Mouse (Mus musculus) heart, adult 2 months (tissue): Measurements from ENCODE around the gene Cdc25a. TPM values are rescaled to one million over a fixed set of nuclear protein-coding genes. Genes with fewer than 3 reads are reported as not detected.

ENCODE experiments used
- DNase-seq, 2 experiments: peaks; one replicate each; pipeline ENCODE4 v3.0.0; 2021
- H3K27ac ChIP-seq: fragments of 200-600 bp; 2 replicates; pipeline ENCODE4 v1.8.1; 2022
- H3K27me3 ChIP-seq: fragments of 200-500 bp; 2 replicates; pipeline ENCODE4 v1.6.1; 2012; ENCODE audit warnings: mild to moderate bottlenecking, low read length, inconsistent platforms, mixed read lengths; ENCODE audit not compliant: control insufficient read depth, insufficient read depth
- H3K36me3 ChIP-seq: fragments of 200-500 bp; 2 replicates; pipeline ENCODE4 v1.6.1; 2012; ENCODE audit warnings: low read length, inconsistent platforms; ENCODE audit not compliant: control insufficient read depth, insufficient read depth
- H3K4me1 ChIP-seq: fragments of 200-500 bp; 2 replicates; pipeline ENCODE4 v1.6.1; 2011; ENCODE audit warnings: low read length; ENCODE audit not compliant: control insufficient read depth, insufficient read depth
- H3K4me3 ChIP-seq: fragments of 200-600 bp; 2 replicates; pipeline ENCODE4 v1.8.1; 2022
- H3K79me2 ChIP-seq: fragments of 200-500 bp; replicated peaks from 2 replicates; pipeline ENCODE4 v1.6.1; 2012; ENCODE audit warnings: mild to moderate bottlenecking, inconsistent platforms, low read length, moderate library complexity, mixed read lengths; ENCODE audit not compliant: control insufficient read depth, insufficient read depth
- H3K9ac ChIP-seq: fragments of 200-500 bp; 2 replicates; pipeline ENCODE4 v1.6.1; 2012; ENCODE audit warnings: low read depth, mild to moderate bottlenecking, control low read depth, inconsistent platforms, low read length, mixed read lengths
- CTCF ChIP-seq: fragments of 200-600 bp; IDR thresholded peaks from 2 replicates; pipeline ENCODE4 v1.8.1; 2022; ENCODE audit warnings: antibody characterized with exemption, mild to moderate bottlenecking, moderate library complexity
- EP300 ChIP-seq: fragments of 200-500 bp; IDR thresholded peaks from 2 replicates; pipeline ENCODE4 v1.6.1; 2011; ENCODE audit warnings: low read depth, low read length, control low read depth; ENCODE audit not compliant: insufficient read depth
- POLR2A ChIP-seq: fragments of 200-500 bp; IDR thresholded peaks from 2 replicates; pipeline ENCODE4 v1.6.1; 2011; ENCODE audit warnings: mild to moderate bottlenecking, low read depth, low read length, control low read depth; ENCODE audit not compliant: insufficient read depth
- WGBS: fragments of 180-500 bp; shearing (Covaris S2); methylation state at CpG from one replicate; pipeline ENCODE4 v1.1.7; 2018; 5-methylcytosine and 5-hydroxymethylcytosine counted together
- intact Hi-C: fragments of 180-260 bp; cut with DNase I; formaldehyde crosslinking; loops from one replicate; pipeline ENCODE4 v1.15.1; 2025
- polyA plus RNA-seq: library from polyadenylated mRNA; depleted of rRNA; stranded (reverse); fragments of >200 nt; gene quantifications from 2 replicates; pipeline ENCODE4 v1.2.3, GENCODE M21; 2012
- total RNA-seq, 2 experiments: library from RNA; stranded (reverse); gene quantifications; 2 replicates each; pipeline ENCODE4 v1.2.3; 2021

The Cdc25a gene
- total and polyA plus RNA-seq, 3 experiments, result 2.1 to 4.9 (median 4.4) TPM

DNA sequence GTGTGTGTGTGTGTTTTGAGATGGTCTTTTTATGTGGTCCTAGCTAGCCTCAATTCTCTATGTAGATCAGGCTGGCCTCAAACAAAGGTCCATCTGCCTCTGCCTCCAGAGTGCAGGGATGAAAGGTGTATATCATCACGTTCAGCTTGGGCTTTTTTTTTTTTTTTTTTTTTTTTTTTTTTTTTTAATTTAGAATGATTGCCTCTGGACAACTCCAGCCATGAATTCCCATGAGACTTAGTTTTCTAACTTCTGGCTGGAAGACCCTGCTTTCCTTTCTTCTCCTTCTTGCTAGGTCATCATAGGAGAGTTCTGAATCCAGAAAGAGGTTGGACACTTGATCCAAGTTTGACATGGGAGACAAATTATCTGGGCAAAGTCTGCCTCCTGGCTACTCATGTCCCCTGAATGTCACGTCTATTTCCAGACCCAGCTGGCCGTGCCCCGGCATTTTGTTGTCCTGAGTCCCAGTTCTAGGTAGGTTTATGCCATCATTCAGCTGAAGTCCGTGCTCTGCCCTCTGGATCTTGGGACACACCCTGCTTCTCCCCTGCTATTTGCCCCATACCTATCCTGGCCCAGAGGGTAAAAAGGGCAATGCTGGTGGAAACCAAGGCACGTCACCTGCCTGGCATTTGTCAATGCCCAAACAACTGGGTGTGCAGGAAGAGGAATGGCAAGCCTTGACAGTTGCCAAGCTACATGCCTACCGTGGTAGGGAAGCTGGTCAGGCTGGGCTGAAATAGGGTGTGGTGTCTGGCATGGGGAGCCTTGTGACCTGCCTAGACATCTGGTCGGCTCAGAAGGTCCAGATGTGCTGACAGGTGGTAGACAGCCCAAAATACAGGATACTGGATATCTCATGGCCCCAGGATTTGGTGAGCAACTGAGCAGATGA lies 21.1 kb downstream of the Cdc25a start:
- peak in 1 of 2 experiments; percentile 40 for DNase-seq
- 50% methylated on average over 8 of the region's 8 CpGs for WGBS
- Histone ChIP-seq H3K27ac (peak overlapping the region; percentile 64), H3K4me3 (no peak overlapping the region), H3K27me3 (no peaks in the 10 kb centered on the region), H3K4me1 (peaks cover 31% of the 10 kb centered on the region), H3K36me3 (no peaks in the 10 kb centered on the region; the same call in 1 of the 2 replicates), H3K9ac (no peak overlapping the region), H3K79me2 (no peaks in the 10 kb centered on the region)
- intact Hi-C loops, result no loop called here
- no peak for TF ChIP-seq CTCF
- 0 out of 2 replicates have a peak, but pooled peaks have one; percentile 16 for TF ChIP-seq EP300
- TF ChIP-seq POLR2A, result no peak

DNA sequence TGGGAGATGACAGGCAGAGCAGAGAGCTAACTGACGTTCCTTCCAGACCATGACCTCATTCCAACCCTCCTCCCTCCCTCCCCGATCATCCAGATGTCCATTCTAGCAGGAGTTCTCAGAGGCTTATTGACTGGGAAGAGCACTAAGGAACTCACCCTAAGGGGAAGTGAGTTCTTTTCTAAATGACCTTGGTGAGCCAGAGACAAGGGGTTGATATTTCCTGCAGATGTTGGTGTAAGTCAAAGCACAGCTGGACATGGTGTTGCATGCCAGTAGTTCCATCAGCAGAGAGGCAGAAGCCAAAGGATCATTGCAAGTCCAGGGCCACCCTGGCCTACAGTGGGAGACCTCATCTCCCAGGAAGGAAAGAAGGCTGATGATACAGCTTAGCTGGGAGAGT lies 22.6 kb downstream of the Cdc25a start:
- Histone ChIP-seq H3K4me1 (peaks cover 29% of the 10 kb centered on the region), H3K79me2 (no peaks in the 10 kb centered on the region), H3K27me3 (no peaks in the 10 kb centered on the region), H3K4me3 (no peak overlapping the region), H3K36me3 (no peaks in the 10 kb centered on the region; the same call in 1 of the 2 replicates), H3K9ac (no peak overlapping the region), H3K27ac (peak overlapping the region; percentile 46; the same call in 1 of the 2 replicates)
- DNase-seq, result peak; percentile 54 to 65
- WGBS, result 37% methylated on average over 2 of the region's 2 CpGs
- TF ChIP-seq POLR2A (peak; percentile 33; the same call in 1 of the 2 replicates), CTCF (no peak), EP300 (peak; percentile 82)
- intact Hi-C loops, result no loop called here

DNA sequence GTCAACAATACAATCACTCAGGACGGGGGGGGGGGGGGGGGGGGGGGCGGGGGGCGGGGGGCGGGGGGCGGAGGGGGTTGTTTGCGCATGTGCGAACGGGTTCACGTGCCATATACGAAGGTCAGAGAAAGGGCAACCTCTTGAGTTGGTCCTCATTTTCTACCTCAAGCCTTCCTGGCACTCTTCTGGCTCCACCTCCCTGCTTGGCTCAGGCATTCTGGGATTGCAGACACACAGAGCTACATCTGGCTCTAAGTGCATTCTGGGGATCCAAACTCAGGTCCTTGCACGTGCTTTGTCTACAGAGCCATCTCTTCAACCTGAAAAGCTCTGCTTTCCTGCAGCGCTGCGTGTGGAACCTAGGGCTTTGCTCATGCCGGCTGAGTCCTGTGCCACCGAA lies 24.0 kb downstream of the Cdc25a start:
- intact Hi-C loops, result no loop called here
- Histone ChIP-seq H3K79me2 (no peaks in the 10 kb centered on the region), H3K27me3 (no peaks in the 10 kb centered on the region), H3K9ac (no peak overlapping the region), H3K36me3 (no peaks in the 10 kb centered on the region; the same call in 1 of the 2 replicates), H3K4me1 (peaks cover 29% of the 10 kb centered on the region), H3K27ac (peak overlapping the region; percentile 47; the same call in 1 of the 2 replicates), H3K4me3 (no peak overlapping the region)
- 48% methylated on average over 9 of the region's 15 CpGs for WGBS
- TF ChIP-seq EP300, result no peak
- TF ChIP-seq POLR2A, result no peak
- no peak for TF ChIP-seq CTCF
- DNase-seq, result no peak

DNA sequence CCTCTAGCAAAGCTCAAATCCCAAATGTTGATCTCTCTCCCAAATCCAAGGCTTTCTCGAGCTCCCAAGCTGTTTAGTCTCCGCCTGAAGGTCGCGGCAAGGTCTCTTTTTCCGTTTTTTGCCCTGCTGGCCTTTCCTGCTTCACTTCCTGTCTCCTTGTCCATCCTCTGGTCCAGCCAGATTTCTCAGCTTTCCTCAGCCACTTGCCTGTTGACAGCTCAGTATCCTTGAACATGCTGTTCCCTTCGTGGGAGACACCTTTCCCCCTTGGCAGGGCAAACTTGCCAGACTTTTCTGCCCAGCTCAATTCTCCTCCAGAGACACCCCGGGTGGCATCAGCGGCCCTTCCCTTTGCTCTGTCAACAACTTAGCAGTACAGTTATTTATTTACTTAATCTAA lies 24.4 kb downstream of the Cdc25a start:
- H3K4me3 ChIP-seq, result no peak overlapping the region
- H3K9ac ChIP-seq, result no peak overlapping the region
- H3K36me3 ChIP-seq, result no peaks in the 10 kb centered on the region; the same call in 1 of the 2 replicates
- H3K4me1 ChIP-seq, result peaks cover 26% of the 10 kb centered on the region
- peak in 1 of 2 experiments; percentile 44 for DNase-seq
- WGBS, result 34% methylated on average over 8 of the region's 8 CpGs
- H3K79me2 ChIP-seq, result no peaks in the 10 kb centered on the region
- no peak for TF ChIP-seq CTCF
- no peak for TF ChIP-seq POLR2A
- no peak for TF ChIP-seq EP300
- H3K27ac ChIP-seq, result peak overlapping the region; percentile 47; the same call in 1 of the 2 replicates
- no peaks in the 10 kb centered on the region for H3K27me3 ChIP-seq
- intact Hi-C loops, result no loop called here

DNA sequence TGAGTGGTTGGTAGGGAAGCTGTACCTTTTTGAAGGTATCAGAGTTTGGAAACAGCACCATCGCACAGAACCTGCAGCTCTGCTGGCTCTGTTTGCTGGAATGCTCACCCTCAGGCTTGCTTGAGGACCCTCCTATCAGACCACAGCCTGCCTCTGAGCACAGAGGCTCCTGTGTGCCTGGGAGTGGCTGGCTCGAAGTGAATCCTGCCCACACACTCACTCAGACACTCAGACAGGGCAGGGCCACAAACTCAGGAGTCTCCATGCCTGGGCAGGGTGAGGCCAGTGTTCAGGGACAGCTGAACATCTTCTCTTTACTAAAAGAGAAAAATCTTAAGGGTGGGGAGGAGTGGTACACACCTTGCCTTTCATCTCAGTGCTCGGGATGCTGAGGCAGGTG lies 25.2 kb downstream of the Cdc25a start:
- no peaks in the 10 kb centered on the region; the same call in 1 of the 2 replicates for H3K36me3 ChIP-seq
- no peak for DNase-seq
- H3K79me2 ChIP-seq, result no peaks in the 10 kb centered on the region
- peaks cover 26% of the 10 kb centered on the region for H3K4me1 ChIP-seq
- H3K9ac ChIP-seq, result no peak overlapping the region
- intact Hi-C loops, result no loop called here
- no peak overlapping the region; the same call in 1 of the 2 replicates for H3K27ac ChIP-seq
- WGBS, result 92% methylated on average over 3 of the region's 3 CpGs
- H3K27me3 ChIP-seq, result no peaks in the 10 kb centered on the region
- H3K4me3 ChIP-seq, result no peak overlapping the region
- TF ChIP-seq EP300 (no peak), POLR2A (no peak), CTCF (no peak)

DNA sequence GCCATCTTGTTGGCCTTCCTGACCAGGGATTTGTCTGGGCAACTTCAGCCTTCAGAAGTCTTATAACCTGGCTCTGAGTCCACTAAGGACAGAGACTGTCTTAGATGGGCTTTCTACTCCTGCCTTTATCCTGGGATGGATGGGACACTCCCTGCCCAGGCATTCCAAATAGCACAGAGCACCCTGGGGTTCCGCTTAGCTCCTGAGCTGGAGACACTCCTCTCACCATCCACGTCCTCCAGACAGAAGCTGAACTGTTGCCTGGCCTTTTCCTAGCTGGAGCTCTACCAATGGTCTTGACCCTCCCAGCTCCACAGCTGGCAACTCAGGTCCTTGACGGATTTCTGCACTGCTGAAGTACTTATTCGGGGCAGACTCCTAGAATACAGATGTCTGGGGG lies 26.9 kb downstream of the Cdc25a start:
- H3K4me3 ChIP-seq, result no peak overlapping the region
- TF ChIP-seq POLR2A (no peak), EP300 (no peak), CTCF (no peak)
- no peaks in the 10 kb centered on the region for H3K27me3 ChIP-seq
- H3K79me2 ChIP-seq, result no peaks in the 10 kb centered on the region
- H3K4me1 ChIP-seq, result peaks cover 21% of the 10 kb centered on the region
- peak overlapping the region; percentile 20 for H3K27ac ChIP-seq
- intact Hi-C loops, result no loop called here
- WGBS, result 64% methylated on average over 4 of the region's 4 CpGs
- no peak for DNase-seq
- H3K9ac ChIP-seq, result no peak overlapping the region
- H3K36me3 ChIP-seq, result no peaks in the 10 kb centered on the region; the same call in 1 of the 2 replicates
